Mouse (Mus musculus): ENCODE measurements at regions not wholly inside any gene's neighbourhood (a gene's known extent, or its start where the extent isn't known, plus 50 kb on each side); places are given as distances from the start of the nearest gene placed in this dataset.

- peak; percentile 82 for DNase-seq (ENCODE audit: low spot score)
Measured at GRCm38 (mm10) chr6:31190628-31191373, 207.7 kb upstream of the Mkln1 start.

DNA sequence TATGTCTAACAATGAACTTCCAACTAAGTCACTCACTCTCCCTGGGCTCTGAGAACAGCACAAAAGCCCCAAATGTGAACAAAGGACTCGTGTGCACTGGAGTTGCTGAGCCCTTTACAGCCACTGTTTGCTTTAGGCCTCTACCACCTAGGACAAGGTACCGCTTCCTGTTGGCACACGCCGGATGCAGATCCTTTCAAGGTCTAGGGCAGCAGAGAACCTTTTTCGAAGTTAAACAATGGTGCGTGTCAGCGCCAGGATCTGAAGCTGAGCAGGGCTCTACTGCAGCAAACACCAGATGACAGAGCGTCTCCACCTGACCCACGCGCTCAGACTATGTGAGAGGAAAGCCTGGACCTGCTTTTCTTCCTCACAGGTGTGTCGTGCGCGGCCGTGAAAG lies 207.0 kb upstream of the Mkln1 start:
- peak; percentile 68 for DNase-seq (ENCODE audit: low spot score)

GRCm38 (mm10) chr6:31192197-31192596 lies 206.3 kb upstream of the Mkln1 start:
- DNase-seq (ENCODE audit: low spot score) = no peak

DNA sequence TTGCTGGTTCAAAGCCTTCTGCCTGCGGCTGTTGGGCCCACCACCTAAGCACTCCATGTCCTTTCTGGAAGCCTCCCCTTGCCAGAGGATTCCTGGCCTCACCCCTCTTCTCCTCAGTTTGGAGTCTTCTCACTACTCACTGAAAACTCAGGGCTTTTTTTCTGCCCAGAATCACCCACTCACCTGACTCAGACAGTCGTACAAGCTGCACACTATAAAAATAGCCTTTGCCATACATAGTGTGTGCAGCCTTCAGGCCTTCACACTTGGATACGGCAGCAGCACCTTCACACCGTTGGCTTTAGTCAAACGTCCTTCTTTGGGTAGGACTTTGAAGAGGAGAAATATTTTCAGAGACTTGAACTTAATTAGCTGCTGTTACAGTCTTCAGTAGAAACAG lies 205.3 kb upstream of the Mkln1 start:
- DNase-seq (ENCODE audit: low spot score) = no peak

DNA sequence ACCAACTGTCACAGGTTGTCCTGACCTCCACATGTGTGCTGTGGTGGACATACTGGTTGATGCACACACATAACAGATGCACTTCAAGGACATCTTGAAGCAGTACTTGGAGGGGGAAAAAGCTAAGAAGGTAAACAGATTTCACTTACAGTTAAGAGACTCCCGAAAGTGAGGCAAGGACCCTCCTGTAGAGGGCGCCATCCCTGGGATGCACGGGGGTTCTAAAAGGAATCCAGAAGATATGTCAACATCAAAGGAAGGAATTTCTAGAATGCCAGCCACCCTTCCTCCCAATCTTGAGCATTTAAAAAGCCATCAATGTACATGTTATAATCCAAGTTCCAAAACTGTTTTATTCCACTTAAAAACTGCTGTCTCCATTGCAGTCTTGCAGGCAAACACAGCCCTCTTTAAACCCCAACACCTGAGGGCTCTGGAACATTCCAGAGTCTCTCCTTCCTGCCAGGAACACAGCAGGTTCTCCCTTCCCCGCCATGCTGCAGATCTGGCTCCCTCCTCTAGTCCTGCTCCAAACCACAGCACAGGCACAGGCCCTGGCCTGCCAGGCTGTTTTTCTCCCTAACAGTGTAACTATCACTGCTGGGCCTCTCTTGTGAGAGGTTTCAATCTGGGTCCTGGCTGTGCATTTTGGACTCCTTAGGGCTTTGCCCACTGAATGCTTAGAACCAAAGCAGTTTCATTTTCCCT lies 200.8 kb upstream of the Mkln1 start:
- DNase-seq (ENCODE audit: low spot score) = no peak

GRCm38 (mm10) chr6:31198340-31198739 lies 200.2 kb upstream of the Mkln1 start:
- no peak for DNase-seq (ENCODE audit: low spot score)

DNA sequence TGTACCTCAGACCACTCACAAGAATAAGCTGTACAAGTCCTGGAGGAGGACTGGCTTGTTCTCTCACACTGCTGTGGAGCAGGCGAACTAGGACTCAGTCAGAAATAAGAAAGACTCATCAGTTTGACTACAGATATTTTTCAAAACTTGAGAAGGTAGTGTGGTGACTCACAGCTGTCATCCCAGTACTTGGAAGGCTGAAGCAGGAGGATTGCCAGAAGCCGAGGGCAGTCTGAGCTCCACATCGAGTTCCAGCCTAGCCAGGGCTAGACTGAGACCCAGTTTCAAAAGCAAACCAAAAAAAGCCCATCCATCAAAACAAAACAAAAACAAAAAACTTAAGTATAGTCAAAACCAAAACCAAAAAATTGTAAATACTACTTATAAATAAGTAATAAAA lies 197.8 kb upstream of the Mkln1 start:
- DNase-seq (ENCODE audit: low spot score) = no peak

GRCm38 (mm10) chr6:31201375-31201972 lies 197.1 kb upstream of the Mkln1 start:
- no peak for DNase-seq (ENCODE audit: low spot score)

- DNase-seq (ENCODE audit: low spot score) = no peak
Measured at GRCm38 (mm10) chr6:31202594-31202993, 195.9 kb upstream of the Mkln1 start.

DNA sequence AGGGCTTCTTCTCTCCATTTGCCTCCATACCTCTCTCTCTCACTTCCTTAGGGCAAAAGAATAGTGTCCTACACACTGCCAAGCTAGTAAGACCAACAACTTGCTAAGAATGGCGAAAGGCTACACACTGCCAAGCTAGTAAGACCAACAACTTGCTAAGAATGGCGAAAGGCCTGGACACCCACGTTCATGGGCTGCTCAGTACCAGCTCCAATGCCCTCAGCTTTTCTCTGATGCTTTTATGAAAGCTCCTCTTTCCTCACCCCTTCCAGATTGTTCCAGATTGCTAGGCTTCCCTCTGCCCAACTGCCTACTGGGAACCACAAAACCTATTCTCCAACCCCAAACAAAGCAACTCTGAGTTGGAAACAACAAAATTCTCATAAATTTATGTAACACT lies 194.1 kb upstream of the Mkln1 start:
- DNase-seq (ENCODE audit: low spot score) = no peak

DNA sequence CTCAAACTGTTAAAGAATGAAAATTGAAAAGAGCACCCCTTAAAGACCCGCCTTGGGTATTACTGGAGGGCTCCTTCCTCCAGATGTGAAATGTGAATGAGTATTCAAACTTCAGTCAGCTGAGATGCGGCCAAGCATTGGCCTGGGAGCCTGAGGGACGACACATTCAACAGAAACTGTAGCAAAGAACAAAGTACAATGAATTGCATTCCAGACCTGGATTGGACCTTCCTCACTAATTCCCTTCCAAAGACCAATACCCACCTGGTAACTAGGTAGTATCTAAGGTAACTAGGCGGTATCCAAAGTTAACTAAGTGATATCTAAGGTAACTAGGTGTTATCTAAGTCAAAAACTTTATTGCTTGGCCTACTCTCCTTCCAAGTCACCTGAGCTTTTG lies 193.7 kb upstream of the Mkln1 start:
- no peak for DNase-seq (ENCODE audit: low spot score)

GRCm38 (mm10) chr6:31206106-31206505 lies 192.4 kb upstream of the Mkln1 start:
- DNase-seq (ENCODE audit: low spot score) = no peak

- DNase-seq (ENCODE audit: low spot score) = no peak
Measured at GRCm38 (mm10) chr6:31207231-31207630, 191.3 kb upstream of the Mkln1 start.

DNA sequence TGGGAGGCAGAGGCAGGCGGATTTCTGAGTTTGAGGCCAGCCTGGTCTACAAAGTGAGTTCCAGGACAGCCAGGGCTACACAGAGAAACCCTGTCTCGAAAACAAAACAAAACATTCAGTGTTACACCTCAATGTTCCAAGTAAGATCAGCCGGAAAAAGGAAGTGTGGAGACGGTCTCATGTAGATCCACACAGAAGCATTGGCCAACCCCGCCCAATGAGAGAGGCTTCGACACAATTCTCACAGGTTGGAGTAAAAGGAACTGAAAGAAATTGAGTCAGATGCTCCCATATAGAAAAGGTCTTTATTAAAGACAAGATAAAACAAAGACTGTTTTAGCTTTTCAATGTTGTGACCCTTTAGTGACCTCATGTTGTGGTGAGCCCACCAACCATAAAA lies 190.3 kb upstream of the Mkln1 start:
- DNase-seq (ENCODE audit: low spot score) = no peak

- DNase-seq (ENCODE audit: low spot score) = no peak
Measured at GRCm38 (mm10) chr6:31209411-31210139, 189.0 kb upstream of the Mkln1 start.

DNA sequence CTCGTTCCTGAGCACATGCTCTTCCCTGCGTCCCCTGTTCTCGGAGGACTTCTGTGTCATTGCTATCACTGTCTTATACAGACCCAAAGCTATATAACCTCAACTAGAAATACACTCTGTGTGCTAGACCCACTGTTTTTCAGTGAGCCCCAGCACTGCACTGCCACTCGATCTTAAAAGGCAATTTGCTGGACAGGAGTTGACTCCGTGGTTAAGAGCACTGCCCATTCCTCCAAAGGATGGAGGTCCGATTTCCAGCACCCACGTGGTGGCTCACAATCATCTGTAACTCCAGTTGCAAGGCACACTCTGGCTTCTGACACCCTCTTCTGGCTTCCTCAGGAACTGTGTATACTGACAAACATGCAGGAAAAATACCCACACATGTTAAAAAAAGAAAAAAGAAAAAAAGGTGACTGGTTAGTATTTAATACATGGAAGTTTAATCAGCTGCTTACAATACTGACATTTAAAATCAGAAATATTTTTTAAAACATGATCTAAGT lies 188.3 kb upstream of the Mkln1 start:
- no peak for DNase-seq (ENCODE audit: low spot score)

DNA sequence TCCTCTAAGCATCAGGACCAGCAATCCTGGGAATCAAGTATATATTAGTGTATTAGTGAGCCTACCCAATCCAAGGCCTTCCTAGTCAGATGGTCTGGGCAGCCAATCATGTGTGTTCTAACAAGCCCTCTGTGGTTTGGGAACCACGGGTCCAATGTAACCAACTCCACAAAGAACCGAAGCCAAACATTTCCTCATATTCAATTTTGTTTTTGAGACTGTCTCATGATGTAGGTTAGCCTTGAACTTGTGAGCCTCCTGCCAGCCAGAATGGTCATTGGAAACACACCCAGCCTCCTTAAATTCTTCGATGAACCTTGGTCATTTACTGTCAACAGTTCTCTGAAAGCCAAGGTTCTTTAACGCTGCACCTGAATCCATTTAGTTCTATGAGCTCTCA lies 187.4 kb upstream of the Mkln1 start:
- DNase-seq (ENCODE audit: low spot score) = no peak

GRCm38 (mm10) chr6:31211616-31212015 lies 186.9 kb upstream of the Mkln1 start:
- no peak for DNase-seq (ENCODE audit: low spot score)

- no peak for DNase-seq (ENCODE audit: low spot score)
Measured at GRCm38 (mm10) chr6:31212080-31212479, 186.5 kb upstream of the Mkln1 start.

DNA sequence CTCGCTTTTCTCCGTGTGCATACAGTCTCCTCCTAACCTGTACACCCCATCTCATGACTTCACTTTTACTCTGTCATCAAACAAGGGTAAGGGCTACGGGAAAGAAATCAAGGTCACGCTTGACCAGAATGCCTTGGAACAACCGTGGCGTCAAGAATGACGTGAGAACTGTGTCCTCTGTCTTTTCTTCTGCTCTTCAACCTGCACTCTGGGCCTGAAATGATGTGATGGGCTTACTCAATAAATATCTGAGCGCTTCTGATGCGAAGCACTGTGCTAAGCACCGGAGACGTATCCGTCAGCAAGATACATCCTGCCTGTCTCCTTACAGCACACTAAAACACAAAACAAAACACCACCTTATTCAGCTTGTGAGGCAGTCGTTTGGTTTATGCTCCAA lies 185.8 kb upstream of the Mkln1 start:
- DNase-seq (ENCODE audit: low spot score) = no peak

- no peak for DNase-seq (ENCODE audit: low spot score)
Measured at GRCm38 (mm10) chr6:31213161-31213560, 185.4 kb upstream of the Mkln1 start.

- DNase-seq (ENCODE audit: low spot score) = no peak
Measured at GRCm38 (mm10) chr6:31215661-31216060, 182.9 kb upstream of the Mkln1 start.

Data from thymus, postnatal 0 days (tissue).